Mouse (Mus musculus): Measurements from ENCODE around the gene Tmem232.

DNA sequence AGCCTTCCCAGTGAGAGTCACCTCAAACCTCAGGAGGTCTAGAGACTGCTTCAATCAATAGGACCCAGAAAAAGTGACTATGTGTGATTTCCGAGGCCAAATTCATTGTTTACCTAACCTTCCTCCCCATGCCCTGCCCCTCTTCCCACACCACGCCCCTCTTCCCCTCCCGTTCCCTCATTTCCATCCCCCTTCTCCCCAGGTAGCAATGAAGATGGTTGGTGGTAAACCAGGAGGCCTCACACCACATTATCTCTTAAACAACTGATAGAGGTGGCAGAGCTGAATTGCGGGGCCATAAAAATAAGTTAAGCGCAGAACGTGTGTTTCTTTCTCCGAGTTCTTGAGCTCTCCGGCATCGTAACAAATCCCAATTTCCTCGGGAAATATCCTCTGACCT, 55.9 kb downstream of the Tmem232 start:
- TF ChIP-seq CTCF (IDR thresholded peaks at IDR 0.05; ENCODE audit: low read depth, low read length) = no peak
- no peak for TF ChIP-seq EP300 (IDR thresholded peaks at IDR 0.05; ENCODE audit: insufficient read depth, low read depth, low read length)
